8 mouse cellular contexts compared by ENCODE assay signal in the genomic region with DNA sequence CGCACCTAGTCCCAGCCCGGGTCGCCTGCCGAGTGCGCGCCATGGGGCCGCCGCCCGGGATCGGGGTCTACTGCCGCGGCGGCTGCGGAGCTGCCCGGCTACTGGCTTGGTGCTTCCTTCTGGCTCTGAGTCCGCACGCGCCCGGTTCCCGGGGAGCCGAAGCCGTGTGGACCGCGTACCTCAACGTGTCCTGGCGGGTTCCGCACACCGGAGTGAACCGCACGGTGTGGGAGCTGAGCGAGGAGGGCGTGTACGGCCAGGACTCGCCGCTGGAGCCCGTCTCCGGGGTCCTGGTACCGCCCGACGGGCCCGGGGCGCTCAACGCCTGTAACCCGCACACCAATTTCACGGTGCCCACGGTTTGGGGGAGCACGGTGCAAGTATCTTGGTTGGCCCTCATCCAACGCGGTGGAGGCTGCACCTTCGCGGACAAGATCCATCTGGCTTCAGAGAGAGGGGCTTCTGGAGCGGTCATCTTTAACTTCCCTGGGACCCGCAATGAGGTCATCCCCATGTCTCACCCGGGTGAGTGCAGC. TPM values are rescaled to one million over a fixed set of nuclear protein-coding genes. Genes with fewer than 3 reads are reported as not detected.
DNase-seq lines count a peak whose midpoint lies in the region; ATAC-seq and TF ChIP-seq lines count a peak whose summit lies in the region.

No protein-coding gene starts in this region.

- TF ChIP-seq CTCF in midbrain, postnatal 0 days (IDR thresholded peaks at IDR 0.05), result no peak

- no peak for DNase-seq in cerebellum, adult 11 months
- peak; percentile 0 for DNase-seq in spleen, adult 12 weeks (ENCODE audit: low spot score)
- no peak for DNase-seq in spleen, postnatal 36 days (ENCODE audit: low spot score in 2 of 2)
- DNase-seq in heart, embryonic 10.5 days (ENCODE audit: low spot score), result peak; percentile 74
- DNase-seq in limb, embryonic 14.5 days (ENCODE audit: low spot score), result no peak
- DNase-seq in midbrain, postnatal 0 days (ENCODE audit: low spot score), result no peak
- DNase-seq in adrenal gland, postnatal 25 days, result no peak

- no peak for TF ChIP-seq POLR2A in limb, embryonic 14.5 days (IDR thresholded peaks at IDR 0.05; ENCODE audit: borderline replicate concordance, extremely low read depth, insufficient read depth, insufficient read length)

- H3K36me3 ChIP-seq in heart, embryonic 10.5 days, result no peaks in the 10 kb centered on the region
- H3K36me3 ChIP-seq in limb, embryonic 14.5 days (ENCODE audit: control insufficient read depth, insufficient read depth, low read length), result no peaks in the 10 kb centered on the region
- H3K36me3 ChIP-seq in midbrain, postnatal 0 days (ENCODE audit: insufficient read depth, low read length), result no peaks in the 10 kb centered on the region

- peaks cover 15% of the 10 kb centered on the region; the same call in 1 of the 2 replicates for H3K27me3 ChIP-seq in heart, embryonic 10.5 days (ENCODE audit: insufficient read depth, poor library complexity, severe bottlenecking)
- peaks cover 10% of the 10 kb centered on the region; the same call in 1 of the 2 replicates for H3K27me3 ChIP-seq in limb, embryonic 14.5 days (ENCODE audit: control insufficient read depth, insufficient read depth, low read length)
- H3K27me3 ChIP-seq in midbrain, postnatal 0 days (ENCODE audit: insufficient read depth, low read length), result peaks cover 3% of the 10 kb centered on the region; the same call in 1 of the 2 replicates

- peak overlapping the region; percentile 54 for H3K9ac ChIP-seq in limb, embryonic 14.5 days (ENCODE audit: low read depth, low read length, severe bottlenecking)
- peak overlapping the region; percentile 63 for H3K9ac ChIP-seq in midbrain, postnatal 0 days (replicated peaks; ENCODE audit: low read length, poor library complexity, severe bottlenecking)

- WGBS in heart, embryonic 10.5 days, result 12% methylated on average over 48 of the region's 54 CpGs
- WGBS in limb, embryonic 14.5 days, result 18% methylated on average over 14 of the region's 54 CpGs
- WGBS in midbrain, postnatal 0 days, result 17% methylated on average over 36 of the region's 54 CpGs

- peak overlapping the region; percentile 71 for H3K4me3 ChIP-seq in heart, embryonic 10.5 days
- peak overlapping the region; percentile 49 for H3K4me3 ChIP-seq in limb, embryonic 14.5 days (replicated peaks; ENCODE audit: low read length)
- peak overlapping the region; percentile 60 for H3K4me3 ChIP-seq in midbrain, postnatal 0 days (ENCODE audit: low read depth, low read length)

- H3K27ac ChIP-seq in heart, embryonic 10.5 days, result peak overlapping the region; percentile 87
- no peak overlapping the region for H3K27ac ChIP-seq in limb, embryonic 14.5 days (replicated peaks; ENCODE audit: low read depth, low read length)
- H3K27ac ChIP-seq in midbrain, postnatal 0 days (ENCODE audit: low read depth, low read length), result 0 out of 2 replicates have a peak overlapping the region, but pooled peaks have one; percentile 57

- peak overlapping the region; percentile 67 for H3K4me2 ChIP-seq in limb, embryonic 14.5 days (replicated peaks; ENCODE audit: low read depth, low read length, severe bottlenecking)
- peak overlapping the region; percentile 59 for H3K4me2 ChIP-seq in midbrain, postnatal 0 days (ENCODE audit: low read depth, low read length, poor library complexity, severe bottlenecking)

- ATAC-seq in cerebellum, adult (ENCODE audit: insufficient number of reproducible peaks, low FRiP score, low TSS enrichment), result peak; percentile 71
- ATAC-seq in limb, embryonic 14.5 days (ENCODE audit: low FRiP score, low read depth), result no peak; the same call in 1 of the 2 replicates
- ATAC-seq in midbrain, postnatal 0 days (ENCODE audit: low FRiP score), result peak; percentile 79

- H3K4me1 ChIP-seq in heart, embryonic 10.5 days, result no peaks in the 10 kb centered on the region
- H3K4me1 ChIP-seq in limb, embryonic 14.5 days (ENCODE audit: control insufficient read depth, insufficient read depth, low read length), result no peaks in the 10 kb centered on the region
- H3K4me1 ChIP-seq in midbrain, postnatal 0 days (ENCODE audit: insufficient read depth, low read length), result no peaks in the 10 kb centered on the region

- no peaks in the 10 kb centered on the region for H3K9me3 ChIP-seq in heart, embryonic 10.5 days
- no peaks in the 10 kb centered on the region for H3K9me3 ChIP-seq in limb, embryonic 14.5 days (ENCODE audit: control insufficient read depth, low read length)
- H3K9me3 ChIP-seq in midbrain, postnatal 0 days (ENCODE audit: low read length), result no peaks in the 10 kb centered on the region

RNA-seq across cellular contexts. Expression of a gene that starts 47.7 kb away (rescaled TPM):
- polyA plus RNA-seq in heart, embryonic 10.5 days (2016; fragmentation: Nextera tagmentation; extraction: Ambion mirVana), result 23.3 and 23.4 TPM in 2 replicates
- polyA plus RNA-seq in limb, embryonic 14.5 days (2012; rRNA removed), result 3.0 and 3.3 TPM in 2 replicates
- polyA plus RNA-seq in limb, embryonic 14.5 days (2014; fragmentation: Nextera tagmentation; extraction: Ambion mirVana), result 10.4 and 11.2 TPM in 2 replicates
- 7.0 and 8.3 TPM in 2 replicates for total RNA-seq in midbrain, postnatal 0 days (2014; rRNA removed)
- polyA plus RNA-seq in midbrain, postnatal 0 days (2015; fragmentation: Nextera tagmentation; extraction: Ambion mirVana), result 8.5 and 10.0 TPM in 2 replicates
- total RNA-seq in adrenal gland, postnatal 25 days (2021), result 44.1 and 48.8 TPM in 2 replicates

Comparison
In these comparisons a context has a peak if more than half of its experiments do, and no peak if none do; other contexts are left out.
1. DNase-seq: peak in spleen, adult 12 weeks (single experiment) and heart, embryonic 10.5 days (single experiment); none in cerebellum, adult 11 months (single experiment), spleen, postnatal 36 days (0 of 2), limb, embryonic 14.5 days (single experiment), midbrain, postnatal 0 days (single experiment) and adrenal gland, postnatal 25 days (single experiment).
2. Peak in every context shown above with its lines, with median percentiles within 50 percentile points of each other: H3K4me3 ChIP-seq.